Mouse (Mus musculus): ENCODE measurements around the gene Hectd2. TPM values are rescaled to one million over a fixed set of nuclear protein-coding genes. Genes with fewer than 3 reads are reported as not detected.
A peak's percentile ranks its signal among the peaks of the same experiment; 100 is the strongest.

Hectd2 gene
- total and polyA plus RNA-seq, 3 experiments, result 0.82 to 2.1 (median 1.8) TPM

- intact Hi-C loops (cut with DNase I), result no loop called here
- H3K27ac ChIP-seq, result peak overlapping the region; percentile 9; the same call in 1 of the 2 replicates
- whole genome bisulfite sequencing, result 69% methylated on average over 6 of the region's 6 CpGs
Observed at GRCm38 (mm10) chr19:36664417-36664816, 110.0 kb downstream of the Hectd2 start.

GRCm38 (mm10) chr19:36665206-36665605 lies 110.8 kb downstream of the Hectd2 start:
- H3K4me3 ChIP-seq, result no peak overlapping the region
- 88% methylated on average over 7 of the region's 7 CpGs for WGBS
- peaks cover 7% of the 10 kb centered on the region for H3K4me1 ChIP-seq (ENCODE audit: control insufficient read depth, insufficient read depth, low read length)
- no peak overlapping the region for H3K27ac ChIP-seq
- no peak for DNase-seq
- H3K79me2 ChIP-seq (replicated peaks; ENCODE audit: control insufficient read depth, insufficient read depth, low read length), result no peaks in the 10 kb centered on the region
- TF ChIP-seq EP300 (IDR thresholded peaks at IDR 0.05; ENCODE audit: insufficient read depth, low read depth, low read length), result no peak
- no peak for TF ChIP-seq POLR2A (IDR thresholded peaks at IDR 0.05; ENCODE audit: insufficient read depth, low read depth, low read length)
- TF ChIP-seq CTCF (IDR thresholded peaks at IDR 0.05), result no peak
- H3K36me3 ChIP-seq (ENCODE audit: control insufficient read depth, insufficient read depth, low read length), result peaks cover 2% of the 10 kb centered on the region; the same call in 1 of the 2 replicates
- H3K27me3 ChIP-seq (ENCODE audit: control insufficient read depth, insufficient read depth, low read length), result no peaks in the 10 kb centered on the region
- H3K9ac ChIP-seq (ENCODE audit: low read depth, low read length), result no peak overlapping the region
- intact Hi-C loops (cut with DNase I), result no loop called here

More at GRCm38 (mm10) chr19:36664417-36664816, 110.0 kb downstream of the Hectd2 start:
- Histone ChIP-seq H3K4me3 (no peak overlapping the region), H3K36me3 (ENCODE audit: control insufficient read depth, insufficient read depth, low read length) (peaks cover 2% of the 10 kb centered on the region; the same call in 1 of the 2 replicates), H3K9ac (ENCODE audit: low read depth, low read length) (no peak overlapping the region), H3K4me1 (ENCODE audit: control insufficient read depth, insufficient read depth, low read length) (peaks cover 7% of the 10 kb centered on the region), H3K27me3 (ENCODE audit: control insufficient read depth, insufficient read depth, low read length) (no peaks in the 10 kb centered on the region), H3K79me2 (replicated peaks; ENCODE audit: control insufficient read depth, insufficient read depth, low read length) (no peaks in the 10 kb centered on the region)
- no peak for DNase-seq
- TF ChIP-seq EP300 (IDR thresholded peaks at IDR 0.05; ENCODE audit: insufficient read depth, low read depth, low read length), result no peak
- TF ChIP-seq POLR2A (IDR thresholded peaks at IDR 0.05; ENCODE audit: insufficient read depth, low read depth, low read length), result no peak
- TF ChIP-seq CTCF (IDR thresholded peaks at IDR 0.05), result no peak

DNA sequence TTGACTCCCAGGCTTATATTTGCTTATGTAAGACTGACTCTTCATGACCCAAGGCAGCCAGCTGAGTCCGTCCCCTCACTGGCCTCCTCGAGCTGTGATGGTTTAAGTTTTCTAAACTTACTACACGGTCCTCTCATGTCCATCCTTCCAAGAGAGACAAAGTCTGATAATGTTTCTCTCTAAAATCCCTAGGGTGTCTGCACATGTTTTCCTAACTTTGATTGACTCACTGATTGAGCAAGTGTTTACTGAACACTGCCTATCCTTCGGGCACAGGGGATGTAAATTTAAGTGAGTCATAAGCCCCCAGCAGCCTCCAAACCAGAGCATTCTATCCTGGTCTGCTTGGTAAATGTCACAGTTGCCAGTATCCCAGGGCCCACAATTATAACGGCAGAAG lies 111.2 kb downstream of the Hectd2 start:
- no peak for DNase-seq
- H3K27me3 ChIP-seq (ENCODE audit: control insufficient read depth, insufficient read depth, low read length), result no peaks in the 10 kb centered on the region
- no peak overlapping the region for H3K4me3 ChIP-seq
- H3K36me3 ChIP-seq (ENCODE audit: control insufficient read depth, insufficient read depth, low read length), result peaks cover 2% of the 10 kb centered on the region; the same call in 1 of the 2 replicates
- intact Hi-C loops (cut with DNase I), result no loop called here
- no peak overlapping the region for H3K9ac ChIP-seq (ENCODE audit: low read depth, low read length)
- 71% methylated on average over 5 of the region's 5 CpGs for WGBS
- TF ChIP-seq POLR2A (IDR thresholded peaks at IDR 0.05; ENCODE audit: insufficient read depth, low read depth, low read length), result no peak
- no peak for TF ChIP-seq EP300 (IDR thresholded peaks at IDR 0.05; ENCODE audit: insufficient read depth, low read depth, low read length)
- TF ChIP-seq CTCF (IDR thresholded peaks at IDR 0.05), result no peak
- H3K79me2 ChIP-seq (replicated peaks; ENCODE audit: control insufficient read depth, insufficient read depth, low read length), result no peaks in the 10 kb centered on the region
- H3K4me1 ChIP-seq (ENCODE audit: control insufficient read depth, insufficient read depth, low read length), result peaks cover 7% of the 10 kb centered on the region
- H3K27ac ChIP-seq, result no peak overlapping the region

- H3K36me3 ChIP-seq (ENCODE audit: control insufficient read depth, insufficient read depth, low read length), result peaks cover 2% of the 10 kb centered on the region; the same call in 1 of the 2 replicates
- H3K4me1 ChIP-seq (ENCODE audit: control insufficient read depth, insufficient read depth, low read length), result peaks cover 13% of the 10 kb centered on the region
- H3K27ac ChIP-seq, result no peak overlapping the region
- DNase-seq, result no peak
- intact Hi-C loops (cut with DNase I), result no loop called here
- no peaks in the 10 kb centered on the region for H3K79me2 ChIP-seq (replicated peaks; ENCODE audit: control insufficient read depth, insufficient read depth, low read length)
- H3K4me3 ChIP-seq, result no peak overlapping the region
- H3K27me3 ChIP-seq (ENCODE audit: control insufficient read depth, insufficient read depth, low read length), result no peaks in the 10 kb centered on the region
- no peak for TF ChIP-seq CTCF (IDR thresholded peaks at IDR 0.05)
- no peak for TF ChIP-seq EP300 (IDR thresholded peaks at IDR 0.05; ENCODE audit: insufficient read depth, low read depth, low read length)
- no peak for TF ChIP-seq POLR2A (IDR thresholded peaks at IDR 0.05; ENCODE audit: insufficient read depth, low read depth, low read length)
- 69% methylated on average over 5 of the region's 5 CpGs for whole genome bisulfite sequencing
- no peak overlapping the region for H3K9ac ChIP-seq (ENCODE audit: low read depth, low read length)
Observed at GRCm38 (mm10) chr19:36666471-36666870, 112.0 kb downstream of the Hectd2 start.

- no peak for DNase-seq
- no peak overlapping the region; the same call in 1 of the 2 replicates for H3K27ac ChIP-seq
- WGBS, result 92% methylated on average over 6 of the region's 6 CpGs
- peaks cover 2% of the 10 kb centered on the region; the same call in 1 of the 2 replicates for H3K36me3 ChIP-seq (ENCODE audit: control insufficient read depth, insufficient read depth, low read length)
- H3K27me3 ChIP-seq (ENCODE audit: control insufficient read depth, insufficient read depth, low read length), result no peaks in the 10 kb centered on the region
- no peak overlapping the region for H3K4me3 ChIP-seq
- no peaks in the 10 kb centered on the region for H3K79me2 ChIP-seq (replicated peaks; ENCODE audit: control insufficient read depth, insufficient read depth, low read length)
- intact Hi-C loops (cut with DNase I), result no loop called here
- H3K9ac ChIP-seq (ENCODE audit: low read depth, low read length), result no peak overlapping the region
- peaks cover 11% of the 10 kb centered on the region for H3K4me1 ChIP-seq (ENCODE audit: control insufficient read depth, insufficient read depth, low read length)
- TF ChIP-seq CTCF (IDR thresholded peaks at IDR 0.05) (no peak), EP300 (IDR thresholded peaks at IDR 0.05; ENCODE audit: insufficient read depth, low read depth, low read length) (no peak), POLR2A (IDR thresholded peaks at IDR 0.05; ENCODE audit: insufficient read depth, low read depth, low read length) (no peak)
Observed at GRCm38 (mm10) chr19:36667368-36667767, 112.9 kb downstream of the Hectd2 start.

DNA sequence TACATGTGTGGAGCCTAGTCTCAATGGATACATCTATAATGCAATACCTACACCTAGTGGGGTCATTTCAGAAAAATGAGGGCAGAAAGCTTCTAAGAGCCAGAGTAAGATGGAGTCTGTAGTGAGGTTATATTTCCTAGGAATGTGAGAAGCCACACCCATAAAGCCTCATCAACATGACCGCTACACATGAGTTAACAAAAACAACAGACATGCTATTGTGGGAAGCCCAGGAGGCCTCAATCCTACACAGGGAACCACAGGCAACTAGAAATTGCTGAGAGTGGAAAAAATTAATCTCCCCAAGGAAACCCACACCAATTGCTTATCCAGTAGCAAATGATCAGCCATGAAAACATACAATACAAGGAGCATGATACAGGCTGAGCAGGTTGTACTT lies 113.7 kb downstream of the Hectd2 start:
- Histone ChIP-seq H3K4me3 (no peak overlapping the region), H3K9ac (ENCODE audit: low read depth, low read length) (no peak overlapping the region), H3K4me1 (ENCODE audit: control insufficient read depth, insufficient read depth, low read length) (peaks cover 11% of the 10 kb centered on the region), H3K79me2 (replicated peaks; ENCODE audit: control insufficient read depth, insufficient read depth, low read length) (no peaks in the 10 kb centered on the region), H3K36me3 (ENCODE audit: control insufficient read depth, insufficient read depth, low read length) (peaks cover 2% of the 10 kb centered on the region; the same call in 1 of the 2 replicates), H3K27ac (no peak overlapping the region), H3K27me3 (ENCODE audit: control insufficient read depth, insufficient read depth, low read length) (no peaks in the 10 kb centered on the region)
- TF ChIP-seq EP300 (IDR thresholded peaks at IDR 0.05; ENCODE audit: insufficient read depth, low read depth, low read length) (no peak), POLR2A (IDR thresholded peaks at IDR 0.05; ENCODE audit: insufficient read depth, low read depth, low read length) (no peak), CTCF (IDR thresholded peaks at IDR 0.05) (no peak)
- no peak for DNase-seq
- intact Hi-C loops (cut with DNase I), result no loop called here
- WGBS, result 93% methylated on average over 1 of the region's 1 CpGs
